Mouse (Mus musculus) neutrophil, adult 5-6 weeks (primary cell): ENCODE measurements around the gene Erg. TPM values are rescaled to one million over a fixed set of nuclear protein-coding genes. Genes with fewer than 3 reads are reported as not detected.

Experiments used
- ATAC-seq: fragments of 151-379, 151-347 bp; 2 replicates; pipeline ENCODE4 v1.8.0; 2017; ENCODE audit warnings: mild to moderate bottlenecking, moderate TSS enrichment; ENCODE audit not compliant: insufficient number of reproducible peaks, poor library complexity, low FRiP score, severe bottlenecking; ENCODE audit errors: extremely low read depth
- total RNA-seq: library from RNA; stranded (forward); fragments of 200-1000 nt; gene quantifications from 2 replicates; pipeline ENCODE4 v1.2.3, GENCODE M21; 2017

Gene Erg
- total RNA-seq, 1 experiment from 2014 or later: 0.23 TPM

- no peak for ATAC-seq
Observed at GRCm38 (mm10) chr16:95494108-95494507, 92.3 kb downstream of the Erg start.

- no peak for ATAC-seq
Observed at GRCm38 (mm10) chr16:95493336-95493735, 93.1 kb downstream of the Erg start.

DNA sequence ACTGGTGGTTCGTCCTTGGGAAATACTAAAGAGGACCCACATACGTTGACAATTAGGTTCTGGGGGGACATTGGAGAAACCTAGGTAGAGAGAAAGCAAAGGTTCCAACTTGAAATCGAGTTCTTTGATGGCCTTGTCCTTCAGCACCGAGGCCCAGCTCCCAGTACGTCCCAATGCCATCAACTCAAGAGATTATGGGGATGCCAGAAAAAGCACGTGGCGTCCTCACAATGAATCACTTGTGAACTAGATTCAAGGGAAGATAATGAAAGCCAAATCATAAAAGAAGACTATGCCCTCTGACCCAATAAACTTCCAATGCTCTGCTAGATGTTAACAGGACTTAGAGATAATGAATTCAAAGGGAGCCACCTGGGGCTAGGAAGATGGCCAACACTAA is 94.2 kb downstream of the Erg start:
- no peak for ATAC-seq

GRCm38 (mm10) chr16:95490386-95490785 is 96.0 kb downstream of the Erg start:
- no peak for ATAC-seq

GRCm38 (mm10) chr16:95487606-95488351 is 98.6 kb downstream of the Erg start:
- ATAC-seq: no peak

DNA sequence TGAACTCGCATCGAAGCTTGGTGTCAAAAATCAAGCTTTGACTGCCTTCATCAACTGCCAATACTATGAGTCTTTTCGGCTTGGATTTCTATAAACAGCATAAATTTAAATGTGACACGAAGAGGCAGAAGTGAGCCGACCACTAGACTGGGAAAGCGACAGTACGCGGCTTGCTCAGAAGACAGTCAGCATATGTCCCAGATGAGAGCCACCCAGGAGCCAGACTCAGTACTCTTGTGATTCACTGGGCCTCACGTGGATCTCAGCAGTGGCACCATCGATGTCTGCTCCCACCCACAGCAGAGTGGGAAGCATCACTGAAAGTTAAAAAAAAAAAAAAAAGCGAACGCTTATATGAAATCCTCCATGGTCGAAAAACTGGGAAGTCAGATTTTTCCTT is 105.2 kb downstream of the Erg start:
- no peak for ATAC-seq

GRCm38 (mm10) chr16:95478558-95478957 is 107.8 kb downstream of the Erg start:
- ATAC-seq: no peak

- ATAC-seq: no peak
Observed at GRCm38 (mm10) chr16:95475041-95475440, 111.4 kb downstream of the Erg start.

DNA sequence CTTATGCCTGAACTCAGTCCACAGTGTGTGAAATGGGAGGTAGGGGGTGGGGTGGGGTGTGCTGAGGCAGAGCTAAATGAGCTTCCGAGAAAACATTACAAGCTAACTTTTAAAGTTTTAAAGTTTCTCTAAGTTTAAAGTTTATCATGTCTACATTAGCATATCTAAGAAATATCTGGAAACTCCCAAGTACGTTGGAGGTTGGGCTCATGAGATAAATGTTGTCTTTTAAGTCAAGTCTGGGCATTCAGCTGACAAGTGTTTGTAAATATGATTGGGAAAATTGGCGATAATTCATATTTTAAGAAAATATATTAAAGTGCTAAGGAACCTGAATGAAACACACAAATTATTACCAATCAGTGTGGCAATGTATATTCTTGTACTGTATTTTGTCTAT is 112.4 kb downstream of the Erg start:
- ATAC-seq: no peak

DNA sequence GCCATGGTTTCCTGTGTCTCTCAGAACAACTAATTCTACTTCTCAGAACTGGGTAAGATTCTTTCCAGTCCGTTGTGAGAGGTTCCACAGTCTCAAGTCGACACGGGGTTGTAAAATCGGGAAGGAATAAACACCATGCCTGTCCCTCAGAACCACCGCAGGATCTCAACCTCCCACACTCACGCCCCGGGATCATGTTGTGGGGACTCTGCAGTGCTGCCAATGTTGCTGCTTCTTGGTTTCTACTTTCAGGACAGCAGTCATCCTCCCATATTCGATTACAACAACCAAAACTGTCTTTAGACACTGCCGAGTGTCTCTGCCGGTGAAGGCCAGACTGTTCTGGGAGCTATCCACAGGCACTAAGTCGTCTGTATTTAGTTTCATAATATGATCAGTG is 113.6 kb downstream of the Erg start:
- no peak for ATAC-seq

GRCm38 (mm10) chr16:95469262-95470139 is 116.9 kb downstream of the Erg start:
- no peak for ATAC-seq

DNA sequence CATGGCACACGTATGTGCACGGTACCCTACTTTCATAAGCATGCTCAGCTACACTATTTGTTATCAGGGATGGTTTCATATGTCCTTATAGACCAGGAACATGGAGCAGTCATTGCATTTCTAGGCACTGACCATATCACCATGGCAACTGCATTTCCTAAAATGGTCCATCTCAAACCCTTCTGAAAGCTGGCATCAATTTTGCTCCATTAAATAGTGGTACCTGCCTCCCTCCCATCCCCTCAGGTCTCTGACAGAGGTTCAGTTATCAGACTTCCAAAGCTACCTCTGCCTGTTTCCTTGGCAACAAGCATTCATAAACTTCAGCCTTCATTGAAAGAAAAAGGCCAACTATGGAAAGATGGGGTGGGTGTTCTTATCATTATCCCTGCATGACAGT is 118.5 kb downstream of the Erg start:
- ATAC-seq: no peak

DNA sequence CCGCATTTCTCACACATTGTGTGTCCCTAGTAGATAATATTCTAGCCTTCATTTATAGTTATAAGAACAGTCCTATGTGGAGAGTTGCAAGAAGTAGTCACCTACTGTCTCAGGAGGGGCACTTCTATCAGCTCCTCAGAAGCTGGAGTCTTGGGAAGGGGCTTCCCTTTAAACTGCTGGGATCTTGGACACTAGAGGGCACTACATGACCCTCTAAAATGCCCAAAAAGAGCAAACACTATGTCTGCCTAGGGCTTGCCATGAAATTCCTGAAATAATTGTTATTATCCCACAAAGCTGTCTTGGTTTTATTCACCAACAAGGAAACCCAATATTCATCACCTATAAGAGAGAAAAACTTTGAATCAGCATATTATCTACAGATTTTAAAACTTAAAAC is 119.8 kb downstream of the Erg start:
- no peak for ATAC-seq

- ATAC-seq: peak; percentile 43; the same call in 1 of the 2 replicates
Observed at GRCm38 (mm10) chr16:95464609-95465008, 121.8 kb downstream of the Erg start.

DNA sequence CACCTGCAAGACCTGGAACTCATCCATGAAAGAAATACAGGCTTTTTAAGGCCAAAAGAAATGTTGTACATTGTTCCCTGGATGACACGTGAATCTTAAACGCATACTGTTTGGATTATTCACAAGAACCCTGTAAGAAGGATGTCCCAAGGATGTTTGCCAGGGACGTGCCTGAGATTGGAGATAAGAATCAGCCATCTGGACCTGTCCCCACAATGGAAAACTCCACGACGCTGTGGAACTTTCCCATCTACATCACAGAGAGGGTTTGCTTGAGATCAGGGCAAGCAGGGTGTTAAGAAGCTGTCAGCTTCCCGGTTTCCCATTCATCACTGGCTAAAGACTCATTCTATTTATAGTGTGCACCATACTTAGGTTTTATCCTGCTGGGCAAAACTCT is 122.6 kb downstream of the Erg start:
- no peak for ATAC-seq

DNA sequence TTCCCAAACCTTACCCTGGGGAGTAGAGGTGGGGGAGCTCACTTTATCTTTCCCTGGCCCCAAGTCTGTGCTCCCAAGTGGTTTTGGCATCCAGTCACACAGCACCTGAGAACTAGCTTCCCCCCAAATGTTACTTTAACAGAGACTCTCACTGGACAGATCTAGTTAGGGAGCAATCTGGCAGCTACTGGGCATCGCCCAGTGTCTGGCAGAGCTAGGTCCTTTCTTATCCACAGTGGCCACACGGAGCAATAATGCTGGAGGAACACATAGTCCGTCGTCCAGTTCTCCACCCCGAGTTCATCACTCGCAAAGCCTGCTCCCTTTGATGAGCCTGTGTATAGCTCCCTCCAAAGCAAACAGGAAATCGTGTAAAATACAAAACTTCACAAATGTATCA is 124.5 kb downstream of the Erg start:
- ATAC-seq: no peak

GRCm38 (mm10) chr16:95460336-95460735 is 126.1 kb downstream of the Erg start:
- ATAC-seq: no peak

DNA sequence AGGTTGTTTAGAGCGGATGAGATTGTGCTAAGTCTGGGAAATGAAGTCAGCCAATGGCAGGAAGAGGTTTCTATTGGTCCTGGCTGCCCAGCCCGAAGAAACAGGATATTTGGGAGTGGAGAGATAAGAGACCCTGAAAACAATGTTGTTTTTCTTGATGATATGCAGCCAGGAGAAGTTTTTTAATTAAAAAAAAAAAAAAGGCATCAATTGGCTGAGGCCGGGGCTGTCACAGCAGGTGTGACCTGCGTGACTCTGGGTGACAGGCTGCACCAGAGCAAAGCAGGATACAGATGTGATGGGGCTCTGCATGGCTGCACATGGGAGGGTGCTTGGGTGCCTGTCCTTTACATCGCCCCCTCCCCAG is 127.1 kb downstream of the Erg start:
- ATAC-seq: no peak

GRCm38 (mm10) chr16:95458590-95459324 is 127.6 kb downstream of the Erg start:
- no peak for ATAC-seq

GRCm38 (mm10) chr16:95457006-95457405 is 129.4 kb downstream of the Erg start:
- no peak for ATAC-seq
